Mouse (Mus musculus) megakaryocyte, embryonic 14.5 days (primary cell): Measurements from ENCODE around the gene Mboat7.

ENCODE experiments used
- FLI1 ChIP-seq: IDR thresholded peaks from 2 replicates; pipeline ENCODE4 v1.6.1; 2012; ENCODE audit warnings: low read length, inconsistent platforms, mixed read lengths
- GATA1 ChIP-seq: IDR thresholded peaks from 3 replicates; pipeline ENCODE4 v1.6.1; 2012; ENCODE audit warnings: mixed read lengths, low read length, inconsistent platforms, borderline replicate concordance

- TF ChIP-seq GATA1 (no peak), FLI1 (no peak)
Observed at GRCm38 (mm10) chr7:3677342-3677741, 16.0 kb downstream of the Mboat7 start, which contains the start of gene Tmc4.
